Mouse (Mus musculus) thymus, postnatal 14 days (tissue): ENCODE results near the gene Gm14288.
"Not testable (repeated sequence)": the region's sequence is repeated elsewhere in the genome, so short reads cannot be mapped to it uniquely, and the experiment has no call there.

Experiments
- DNase-seq: peaks from one replicate; pipeline ENCODE4 v3.0.0; 2021

Gm14288 gene

GRCm38 (mm10) chr2:175800993-175801392, at the start of gene Gm14288:
Gene Gm14288 (minus strand): TSS chr2:175801093.
- not testable (repeated sequence) for DNase-seq

GRCm38 (mm10) chr2:175741237-175741636, 59.7 kb downstream of the Gm14288 start, which contains the start of gene Gm2007:
Gene Gm2007 (plus strand): TSS chr2:175741537.
- not testable (repeated sequence) for DNase-seq
